Mouse (Mus musculus): ENCODE data around the gene Krtap4-9. TPM values are rescaled to one million over a fixed set of nuclear protein-coding genes. Genes with fewer than 3 reads are reported as not detected.
"Not testable (repeated sequence)": the region's sequence is repeated elsewhere in the genome, so short reads cannot be mapped to it uniquely, and the experiment has no call there.

The Krtap4-9 gene
- polyA plus RNA-seq, 1 experiment from 2014 or later: not detected

- WGBS (ENCODE audit: insufficient replicate concordance): no CpG with 5 or more reads among the region's 1 CpGs
- ATAC-seq (ENCODE audit: low read depth); H3K27me3 ChIP-seq (ENCODE audit: control insufficient read depth, insufficient read depth, low read depth, low read length): not testable (repeated sequence)
These were observed 19.3 kb downstream of the Krtap4-9 start, which contains the start of gene Gm11554 for GRCm38 (mm10) chr11:99804346-99804745. Gene Gm11554 (minus strand): TSS chr11:99804446.

GRCm38 (mm10) chr11:99809792-99810191 is 24.8 kb downstream of the Krtap4-9 start, which contains the start of gene Krtap4-13:
Gene Krtap4-13 (minus strand): TSS chr11:99809892.
- not testable (repeated sequence) for H3K4me2 ChIP-seq (ENCODE audit: low read depth, low read length); H3K27ac ChIP-seq (ENCODE audit: low read length); H3K9me3 ChIP-seq (replicated peaks; ENCODE audit: control insufficient read depth, low read length); H3K4me1 ChIP-seq (ENCODE audit: control insufficient read depth, low read depth, low read length); H3K36me3 ChIP-seq (ENCODE audit: control insufficient read depth, insufficient read depth); H3K9ac ChIP-seq (ENCODE audit: low read depth, low read length); H3K4me3 ChIP-seq (ENCODE audit: low read depth, low read length); ATAC-seq (ENCODE audit: low read depth); H3K27me3 ChIP-seq (ENCODE audit: control insufficient read depth, insufficient read depth, low read depth, low read length)

More at GRCm38 (mm10) chr11:99804346-99804745, 19.3 kb downstream of the Krtap4-9 start, which contains the start of gene Gm11554:
- not testable (repeated sequence) for H3K36me3 ChIP-seq (ENCODE audit: control insufficient read depth, insufficient read depth); H3K4me1 ChIP-seq (ENCODE audit: control insufficient read depth, low read depth, low read length); H3K4me2 ChIP-seq (ENCODE audit: low read depth, low read length); H3K9me3 ChIP-seq (replicated peaks; ENCODE audit: control insufficient read depth, low read length); H3K4me3 ChIP-seq (ENCODE audit: low read depth, low read length); H3K27ac ChIP-seq (ENCODE audit: low read length); H3K9ac ChIP-seq (ENCODE audit: low read depth, low read length)

DNA sequence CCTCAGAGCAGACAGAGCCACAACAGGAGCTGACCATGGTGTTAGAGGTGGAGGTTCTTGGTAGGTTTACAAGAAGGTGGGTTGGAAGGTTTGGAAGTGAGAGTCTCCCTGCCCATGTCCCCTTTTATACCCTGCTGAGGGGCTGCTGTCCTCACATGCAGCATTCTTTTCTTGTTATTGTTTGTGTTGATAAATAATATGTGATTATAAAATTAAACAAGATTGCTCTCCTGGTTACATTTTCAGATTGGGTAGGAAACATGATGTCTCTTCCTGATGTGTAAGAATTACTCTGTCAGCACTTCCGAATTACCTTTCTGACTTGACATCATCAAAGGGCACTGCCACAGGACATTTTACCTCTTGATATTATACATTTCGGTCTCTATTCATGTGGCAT is 30.6 kb downstream of the Krtap4-9 start, which contains the start of gene Gm11564:
Gm11564 (minus strand) TSS at position 101 of the 400 bp plus-strand sequence.
- not testable (repeated sequence) for H3K9me3 ChIP-seq (replicated peaks; ENCODE audit: control insufficient read depth, low read length); H3K27ac ChIP-seq (ENCODE audit: low read length); H3K9ac ChIP-seq (ENCODE audit: low read depth, low read length); H3K4me3 ChIP-seq (ENCODE audit: low read depth, low read length); H3K36me3 ChIP-seq (ENCODE audit: control insufficient read depth, insufficient read depth); H3K27me3 ChIP-seq (ENCODE audit: control insufficient read depth, insufficient read depth, low read depth, low read length); H3K4me1 ChIP-seq (ENCODE audit: control insufficient read depth, low read depth, low read length); H3K4me2 ChIP-seq (ENCODE audit: low read depth, low read length); ATAC-seq (ENCODE audit: low read depth)
- WGBS (ENCODE audit: insufficient replicate concordance): 58% methylated on average over 2 of the region's 2 CpGs

Other genes with a start within 250 kb of the Krtap4-9 start
- not detected in 2 replicates for gene Krt40, start 242.0 kb upstream of the Krtap4-9 start, polyA plus RNA-seq (2015; fragmentation: Nextera tagmentation; extraction: Ambion mirVana)
- not detected in 2 replicates for gene Krtap3-3, start 234.3 kb upstream of the Krtap4-9 start, polyA plus RNA-seq (2015; fragmentation: Nextera tagmentation; extraction: Ambion mirVana)
- gene Krtap3-2, start 228.3 kb upstream of the Krtap4-9 start, polyA plus RNA-seq (2015; fragmentation: Nextera tagmentation; extraction: Ambion mirVana): not detected in 2 replicates
- gene Gm11939, start 225.7 kb upstream of the Krtap4-9 start, polyA plus RNA-seq (2015; fragmentation: Nextera tagmentation; extraction: Ambion mirVana): not detected in 2 replicates
- not detected in 2 replicates for gene Krtap3-1, start 218.6 kb upstream of the Krtap4-9 start, polyA plus RNA-seq (2015; fragmentation: Nextera tagmentation; extraction: Ambion mirVana)
- not detected in 2 replicates for gene Krtap1-5, start 204.2 kb upstream of the Krtap4-9 start, polyA plus RNA-seq (2015; fragmentation: Nextera tagmentation; extraction: Ambion mirVana)
- gene Krtap1-4, start 201.5 kb upstream of the Krtap4-9 start, polyA plus RNA-seq (2015; fragmentation: Nextera tagmentation; extraction: Ambion mirVana): not detected in 2 replicates
- gene Krtap1-3, start 193.9 kb upstream of the Krtap4-9 start, polyA plus RNA-seq (2015; fragmentation: Nextera tagmentation; extraction: Ambion mirVana): not detected in 2 replicates
- not detected in 2 replicates for gene Krtap9-3, start 187.1 kb upstream of the Krtap4-9 start, polyA plus RNA-seq (2015; fragmentation: Nextera tagmentation; extraction: Ambion mirVana)
- not detected in 2 replicates for gene Gm11938, start 181.9 kb upstream of the Krtap4-9 start, polyA plus RNA-seq (2015; fragmentation: Nextera tagmentation; extraction: Ambion mirVana)
- not detected in 2 replicates for gene Gm11937, start 175.0 kb upstream of the Krtap4-9 start, polyA plus RNA-seq (2015; fragmentation: Nextera tagmentation; extraction: Ambion mirVana)
- gene Krtap2-4, start 170.4 kb upstream of the Krtap4-9 start, polyA plus RNA-seq (2015; fragmentation: Nextera tagmentation; extraction: Ambion mirVana): not detected in 2 replicates
- not detected in 2 replicates for gene Gm11562, start 164.8 kb upstream of the Krtap4-9 start, polyA plus RNA-seq (2015; fragmentation: Nextera tagmentation; extraction: Ambion mirVana)
- gene Krtap4-1, start 157.0 kb upstream of the Krtap4-9 start, polyA plus RNA-seq (2015; fragmentation: Nextera tagmentation; extraction: Ambion mirVana): not detected in 2 replicates
- not detected in 2 replicates for gene Krtap4-2, start 150.1 kb upstream of the Krtap4-9 start, polyA plus RNA-seq (2015; fragmentation: Nextera tagmentation; extraction: Ambion mirVana)
- gene Krtap4-7, start 141.1 kb upstream of the Krtap4-9 start, polyA plus RNA-seq (2015; fragmentation: Nextera tagmentation; extraction: Ambion mirVana): not detected in 2 replicates
- not detected in 2 replicates for gene Gm11555, start 135.0 kb upstream of the Krtap4-9 start, polyA plus RNA-seq (2015; fragmentation: Nextera tagmentation; extraction: Ambion mirVana)
- gene Gm11563, start 126.2 kb upstream of the Krtap4-9 start, polyA plus RNA-seq (2015; fragmentation: Nextera tagmentation; extraction: Ambion mirVana): not detected in 2 replicates
- gene Krtap4-6, start 119.2 kb upstream of the Krtap4-9 start, polyA plus RNA-seq (2015; fragmentation: Nextera tagmentation; extraction: Ambion mirVana): not detected in 2 replicates
- not detected in 2 replicates for gene Gm14190, start 94.5 kb upstream of the Krtap4-9 start, polyA plus RNA-seq (2015; fragmentation: Nextera tagmentation; extraction: Ambion mirVana)
- gene Gm14180, start 50.9 kb upstream of the Krtap4-9 start, polyA plus RNA-seq (2015; fragmentation: Nextera tagmentation; extraction: Ambion mirVana): not detected in 2 replicates
- not detected in 2 replicates for gene Gm11595, start 12.3 kb upstream of the Krtap4-9 start, polyA plus RNA-seq (2015; fragmentation: Nextera tagmentation; extraction: Ambion mirVana)
- not detected in 2 replicates for gene Krtap4-8, start 4.5 kb upstream of the Krtap4-9 start, polyA plus RNA-seq (2015; fragmentation: Nextera tagmentation; extraction: Ambion mirVana)
- not detected in 2 replicates for gene Gm11596, start 8.3 kb downstream of the Krtap4-9 start, polyA plus RNA-seq (2015; fragmentation: Nextera tagmentation; extraction: Ambion mirVana)
- not detected in 2 replicates for gene Gm11569, start 13.7 kb downstream of the Krtap4-9 start, polyA plus RNA-seq (2015; fragmentation: Nextera tagmentation; extraction: Ambion mirVana)
- not detected in 2 replicates for gene Gm11554, start 19.2 kb downstream of the Krtap4-9 start, polyA plus RNA-seq (2015; fragmentation: Nextera tagmentation; extraction: Ambion mirVana)
- not detected in 2 replicates for gene Krtap4-13, start 24.7 kb downstream of the Krtap4-9 start, polyA plus RNA-seq (2015; fragmentation: Nextera tagmentation; extraction: Ambion mirVana)
- gene Gm11564, start 30.5 kb downstream of the Krtap4-9 start, polyA plus RNA-seq (2015; fragmentation: Nextera tagmentation; extraction: Ambion mirVana): not detected in 2 replicates
- not detected in 2 replicates for gene 2300003K06Rik, start 52.9 kb downstream of the Krtap4-9 start, polyA plus RNA-seq (2015; fragmentation: Nextera tagmentation; extraction: Ambion mirVana)
- not detected in 2 replicates for gene Krtap4-16, start 66.4 kb downstream of the Krtap4-9 start, polyA plus RNA-seq (2015; fragmentation: Nextera tagmentation; extraction: Ambion mirVana)
- not detected in 2 replicates for gene Gm11568, start 72.7 kb downstream of the Krtap4-9 start, polyA plus RNA-seq (2015; fragmentation: Nextera tagmentation; extraction: Ambion mirVana)
- gene Gm11559, start 79.3 kb downstream of the Krtap4-9 start, polyA plus RNA-seq (2015; fragmentation: Nextera tagmentation; extraction: Ambion mirVana): not detected in 2 replicates
- not detected in 2 replicates for gene Krtap9-1, start 88.2 kb downstream of the Krtap4-9 start, polyA plus RNA-seq (2015; fragmentation: Nextera tagmentation; extraction: Ambion mirVana)
- gene Gm11567, start 94.0 kb downstream of the Krtap4-9 start, polyA plus RNA-seq (2015; fragmentation: Nextera tagmentation; extraction: Ambion mirVana): not detected in 2 replicates
- gene Krtap31-1, start 122.7 kb downstream of the Krtap4-9 start, polyA plus RNA-seq (2015; fragmentation: Nextera tagmentation; extraction: Ambion mirVana): not detected in 2 replicates
- gene Gm11565, start 129.6 kb downstream of the Krtap4-9 start, polyA plus RNA-seq (2015; fragmentation: Nextera tagmentation; extraction: Ambion mirVana): not detected in 2 replicates
- not detected in 2 replicates for gene Krtap31-2, start 151.1 kb downstream of the Krtap4-9 start, polyA plus RNA-seq (2015; fragmentation: Nextera tagmentation; extraction: Ambion mirVana)
- gene Krtap9-5, start 163.3 kb downstream of the Krtap4-9 start, polyA plus RNA-seq (2015; fragmentation: Nextera tagmentation; extraction: Ambion mirVana): not detected in 2 replicates
- not detected in 2 replicates for gene Krtap29-1, start 193.9 kb downstream of the Krtap4-9 start, polyA plus RNA-seq (2015; fragmentation: Nextera tagmentation; extraction: Ambion mirVana)
- gene Krtap16-1, start 201.4 kb downstream of the Krtap4-9 start, polyA plus RNA-seq (2015; fragmentation: Nextera tagmentation; extraction: Ambion mirVana): not detected in 2 replicates
- not detected in 2 replicates for gene Krtap17-1, start 208.8 kb downstream of the Krtap4-9 start, polyA plus RNA-seq (2015; fragmentation: Nextera tagmentation; extraction: Ambion mirVana)
- not detected in 2 replicates for gene Krt33a, start 231.0 kb downstream of the Krtap4-9 start, polyA plus RNA-seq (2015; fragmentation: Nextera tagmentation; extraction: Ambion mirVana)
- gene Krt33b, start 244.7 kb downstream of the Krtap4-9 start, polyA plus RNA-seq (2015; fragmentation: Nextera tagmentation; extraction: Ambion mirVana): not detected in 2 replicates

All from liver, embryonic 16.5 days (tissue).